Mouse (Mus musculus): ENCODE measurements at regions not wholly inside any gene's neighbourhood (a gene's known extent, or its start where the extent isn't known, plus 50 kb on each side); places are given as distances from the start of the nearest gene placed in this dataset.
A peak's percentile ranks its signal among the peaks of the same experiment; 100 is the strongest.

DNA sequence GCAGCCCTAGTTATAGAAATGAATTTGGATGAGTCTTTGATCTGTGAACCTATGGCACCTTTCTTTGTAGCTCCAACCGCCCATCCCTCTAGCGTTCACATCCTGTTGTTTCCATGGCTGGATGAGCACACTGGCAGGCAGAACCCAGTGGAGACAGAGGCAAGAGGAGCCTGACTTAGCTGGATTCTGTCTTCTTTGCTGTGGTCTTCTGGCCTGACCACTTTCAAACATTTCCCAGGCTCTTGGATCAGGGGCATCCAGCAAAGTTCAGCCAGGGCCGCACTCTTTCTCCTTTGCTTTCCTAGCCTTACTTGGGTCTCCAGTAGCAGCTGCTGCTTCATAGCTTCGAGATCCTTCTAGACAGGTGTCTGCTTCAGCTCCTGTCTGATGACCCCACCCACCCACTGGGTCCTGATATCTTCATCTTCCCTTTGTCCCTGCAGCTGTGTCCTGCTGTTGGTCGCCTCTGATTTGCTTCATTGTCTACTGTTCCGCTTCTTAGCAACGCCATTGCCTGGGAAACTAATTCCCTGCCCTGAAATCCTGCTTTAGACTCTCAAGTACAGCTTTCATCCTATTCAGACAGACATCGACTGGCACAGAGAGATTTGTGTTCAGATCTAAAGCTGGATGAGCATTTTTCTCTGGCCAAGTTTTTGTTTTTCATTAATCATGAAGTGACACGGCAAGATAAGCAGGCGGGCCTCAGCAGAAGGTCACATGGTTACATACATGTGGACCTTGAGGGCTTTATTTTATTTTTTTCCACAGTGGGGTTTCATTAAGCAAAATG, 153.6 kb upstream of the Tnp1 start:
- Histone ChIP-seq H3K36me3 (no peaks in the 10 kb centered on the region), H3K4me2 (replicated peaks) (no peak overlapping the region), H3K4me1 (peaks cover 10% of the 10 kb centered on the region), H3K9me3 (no peaks in the 10 kb centered on the region), H3K4me3 (no peak overlapping the region), H3K27ac (no peak overlapping the region; the same call in 1 of the 2 replicates), H3K9ac (no peak overlapping the region), H3K27me3 (no peaks in the 10 kb centered on the region)
- WGBS: 65% methylated on average over 10 of the region's 10 CpGs
- 0 out of 2 replicates have a peak, but pooled peaks have one; percentile 28 for ATAC-seq (ENCODE audit: insufficient number of reproducible peaks, insufficient read depth, low FRiP score, low TSS enrichment)

DNA sequence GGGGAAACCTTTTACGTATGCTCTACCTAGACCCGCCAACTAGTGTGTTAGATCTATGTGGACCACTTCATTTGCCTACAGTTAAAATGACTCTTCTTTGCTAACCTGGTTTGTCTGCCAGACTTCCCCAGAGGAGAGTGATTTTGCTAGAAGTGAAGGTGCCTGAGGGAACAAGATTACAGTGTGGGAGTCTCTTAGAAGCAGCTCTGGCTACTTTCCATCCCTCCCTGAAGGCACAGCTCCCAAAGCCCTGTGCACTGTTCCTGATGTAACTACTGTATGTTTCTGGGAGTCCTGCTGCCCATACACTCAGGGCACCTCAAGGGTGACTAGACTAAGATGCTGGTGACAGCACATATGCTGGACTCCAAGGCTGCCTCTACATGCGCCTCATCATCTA, 144.5 kb upstream of the Tnp1 start:
- Histone ChIP-seq H3K4me1 (no peaks in the 10 kb centered on the region), H3K36me3 (no peaks in the 10 kb centered on the region), H3K9me3 (no peaks in the 10 kb centered on the region), H3K27ac (no peak overlapping the region), H3K4me2 (replicated peaks) (no peak overlapping the region), H3K4me3 (no peak overlapping the region), H3K9ac (no peak overlapping the region), H3K27me3 (no peaks in the 10 kb centered on the region)
- 94% methylated on average over 3 of the region's 3 CpGs for WGBS
- ATAC-seq (ENCODE audit: insufficient number of reproducible peaks, insufficient read depth, low FRiP score, low TSS enrichment): no peak

GRCm38 (mm10) chr1:73159405-73159976, 143.8 kb upstream of the Tnp1 start:
- no peaks in the 10 kb centered on the region for H3K27me3 ChIP-seq
- H3K36me3 ChIP-seq: no peaks in the 10 kb centered on the region
- 65% methylated on average over 7 of the region's 7 CpGs for WGBS
- no peak overlapping the region for H3K4me2 ChIP-seq (replicated peaks)
- H3K9ac ChIP-seq: no peak overlapping the region
- H3K9me3 ChIP-seq: no peaks in the 10 kb centered on the region
- no peak overlapping the region for H3K4me3 ChIP-seq
- ATAC-seq (ENCODE audit: insufficient number of reproducible peaks, insufficient read depth, low FRiP score, low TSS enrichment): no peak
- no peak overlapping the region for H3K27ac ChIP-seq
- H3K4me1 ChIP-seq: no peaks in the 10 kb centered on the region

- WGBS: 56% methylated on average over 9 of the region's 9 CpGs
- Histone ChIP-seq H3K27me3 (no peaks in the 10 kb centered on the region), H3K9ac (no peak overlapping the region), H3K27ac (no peak overlapping the region), H3K4me2 (replicated peaks) (no peak overlapping the region), H3K4me1 (no peaks in the 10 kb centered on the region), H3K9me3 (no peaks in the 10 kb centered on the region), H3K36me3 (no peaks in the 10 kb centered on the region), H3K4me3 (no peak overlapping the region)
- ATAC-seq (ENCODE audit: insufficient number of reproducible peaks, insufficient read depth, low FRiP score, low TSS enrichment): no peak
Measured at GRCm38 (mm10) chr1:73153438-73154097, 137.9 kb upstream of the Tnp1 start.

GRCm38 (mm10) chr1:73149926-73150325, 134.2 kb upstream of the Tnp1 start:
- ATAC-seq (ENCODE audit: insufficient number of reproducible peaks, insufficient read depth, low FRiP score, low TSS enrichment): no peak

GRCm38 (mm10) chr1:73142845-73143244, 127.1 kb upstream of the Tnp1 start:
- Histone ChIP-seq H3K4me2 (replicated peaks) (no peak overlapping the region), H3K9ac (no peak overlapping the region), H3K27ac (no peak overlapping the region), H3K4me1 (peaks cover 4% of the 10 kb centered on the region; the same call in 1 of the 2 replicates), H3K4me3 (no peak overlapping the region), H3K9me3 (no peaks in the 10 kb centered on the region; the same call in 1 of the 2 replicates), H3K36me3 (no peaks in the 10 kb centered on the region), H3K27me3 (no peaks in the 10 kb centered on the region)
- no peak for ATAC-seq (ENCODE audit: insufficient number of reproducible peaks, insufficient read depth, low FRiP score, low TSS enrichment)
- 79% methylated on average over 8 of the region's 8 CpGs for WGBS

More at GRCm38 (mm10) chr1:73149926-73150325, 134.2 kb upstream of the Tnp1 start:
- Histone ChIP-seq H3K36me3 (no peaks in the 10 kb centered on the region), H3K4me3 (no peak overlapping the region), H3K4me1 (no peaks in the 10 kb centered on the region), H3K4me2 (replicated peaks) (no peak overlapping the region), H3K27me3 (no peaks in the 10 kb centered on the region), H3K27ac (no peak overlapping the region), H3K9ac (no peak overlapping the region), H3K9me3 (no peaks in the 10 kb centered on the region; the same call in 1 of the 2 replicates)
- 86% methylated on average over 4 of the region's 4 CpGs for WGBS

GRCm38 (mm10) chr1:73140557-73141345, 125.0 kb upstream of the Tnp1 start:
- 65% methylated on average over 7 of the region's 7 CpGs for WGBS
- no peak overlapping the region for H3K27ac ChIP-seq
- H3K27me3 ChIP-seq: no peaks in the 10 kb centered on the region
- H3K4me3 ChIP-seq: no peak overlapping the region
- peaks cover 4% of the 10 kb centered on the region; the same call in 1 of the 2 replicates for H3K4me1 ChIP-seq
- H3K36me3 ChIP-seq: no peaks in the 10 kb centered on the region
- H3K9ac ChIP-seq: no peak overlapping the region
- H3K4me2 ChIP-seq (replicated peaks): no peak overlapping the region
- H3K9me3 ChIP-seq: no peaks in the 10 kb centered on the region; the same call in 1 of the 2 replicates
- ATAC-seq (ENCODE audit: insufficient number of reproducible peaks, insufficient read depth, low FRiP score, low TSS enrichment): no peak

DNA sequence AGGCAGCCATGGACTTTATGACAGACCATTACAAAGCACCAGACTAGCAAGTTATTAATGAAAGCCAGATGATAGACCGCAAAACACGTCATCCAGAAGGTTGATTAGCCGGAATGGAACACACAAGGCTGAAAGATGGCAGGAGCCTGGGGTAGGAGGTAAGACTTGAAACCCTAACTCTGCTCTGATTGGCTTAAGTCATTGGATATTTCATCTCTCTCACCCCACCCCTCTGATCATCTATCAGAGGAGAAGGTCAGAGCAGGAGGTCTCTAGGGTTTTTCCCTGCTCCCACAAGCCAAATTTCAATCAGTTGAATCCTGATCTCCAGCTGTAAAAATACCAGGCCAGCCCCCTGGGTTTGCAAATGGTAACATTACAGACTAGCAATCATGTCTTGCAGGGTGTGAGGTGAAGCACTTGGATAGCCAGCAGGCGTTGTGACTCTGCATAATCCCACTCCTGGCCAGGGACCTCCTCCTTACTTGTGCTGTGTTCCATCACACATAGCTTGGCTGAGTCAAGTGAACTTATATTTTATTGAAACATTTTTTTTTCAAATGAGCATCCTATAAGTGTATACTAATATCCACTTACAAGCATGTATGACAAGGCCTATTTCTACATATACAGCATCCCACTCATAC, 114.6 kb upstream of the Tnp1 start:
- 50% methylated on average over 4 of the region's 4 CpGs for WGBS

DNA sequence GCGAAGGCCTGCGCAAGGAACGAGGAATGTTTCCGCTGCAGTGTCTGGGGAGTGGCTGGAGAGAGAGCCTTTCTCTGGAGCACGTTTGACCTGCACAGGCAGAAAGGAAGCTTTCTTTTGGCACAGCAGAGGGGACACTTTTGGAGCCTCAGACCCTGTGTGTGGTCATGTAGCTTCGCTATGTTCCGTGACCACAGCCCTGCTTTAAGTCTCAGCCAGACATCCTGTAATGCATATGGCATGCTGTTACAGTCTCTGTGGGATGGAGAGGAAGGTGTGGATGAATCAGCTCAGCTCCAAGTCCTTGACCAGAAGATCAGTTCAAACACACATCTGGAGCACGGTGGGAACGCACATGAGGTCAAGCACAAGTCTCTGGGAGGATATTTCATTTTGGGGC, 107.3 kb upstream of the Tnp1 start:
- no peak overlapping the region for H3K4me2 ChIP-seq (replicated peaks)
- H3K4me1 ChIP-seq: peaks cover 9% of the 10 kb centered on the region; the same call in 1 of the 2 replicates
- no peak overlapping the region for H3K27ac ChIP-seq
- H3K9ac ChIP-seq: no peak overlapping the region
- H3K4me3 ChIP-seq: no peak overlapping the region
- no peaks in the 10 kb centered on the region for H3K9me3 ChIP-seq
- H3K36me3 ChIP-seq: no peaks in the 10 kb centered on the region
- ATAC-seq (ENCODE audit: insufficient number of reproducible peaks, insufficient read depth, low FRiP score, low TSS enrichment): no peak
- WGBS: 78% methylated on average over 9 of the region's 9 CpGs
- no peaks in the 10 kb centered on the region for H3K27me3 ChIP-seq

More for the DNA sequence above, 114.6 kb upstream of the Tnp1 start:
- Histone ChIP-seq H3K9me3 (no peaks in the 10 kb centered on the region), H3K9ac (no peak overlapping the region), H3K27ac (no peak overlapping the region), H3K36me3 (no peaks in the 10 kb centered on the region), H3K4me1 (no peaks in the 10 kb centered on the region), H3K27me3 (no peaks in the 10 kb centered on the region), H3K4me2 (replicated peaks) (no peak overlapping the region), H3K4me3 (no peak overlapping the region)
- ATAC-seq (ENCODE audit: insufficient number of reproducible peaks, insufficient read depth, low FRiP score, low TSS enrichment): peak; percentile 56; the same call in 1 of the 2 replicates

DNA sequence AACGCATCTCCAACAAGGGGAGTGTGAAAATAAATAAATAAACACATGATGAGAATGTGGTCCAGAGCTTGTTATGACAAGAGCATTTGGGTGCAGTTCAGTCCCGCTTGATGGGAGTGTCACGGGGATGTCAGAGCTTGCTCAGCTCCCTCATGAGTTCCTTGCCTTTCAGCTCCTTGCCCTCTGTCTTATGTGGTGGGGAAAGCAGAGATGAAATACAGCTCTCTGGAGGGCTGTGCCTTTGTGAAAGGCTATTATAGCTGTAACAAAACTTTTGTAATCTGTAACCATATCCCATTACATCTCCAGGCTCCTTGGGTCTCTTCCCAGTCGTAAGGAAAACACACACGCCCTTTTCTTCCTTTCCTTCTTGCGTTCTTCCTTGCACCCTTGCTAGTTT, 103.0 kb upstream of the Tnp1 start:
- Histone ChIP-seq H3K4me3 (no peak overlapping the region), H3K27ac (no peak overlapping the region), H3K9me3 (no peaks in the 10 kb centered on the region), H3K36me3 (no peaks in the 10 kb centered on the region), H3K4me2 (replicated peaks) (no peak overlapping the region), H3K27me3 (no peaks in the 10 kb centered on the region), H3K4me1 (peaks cover 15% of the 10 kb centered on the region), H3K9ac (no peak overlapping the region)
- WGBS: 58% methylated on average over 6 of the region's 6 CpGs
- ATAC-seq (ENCODE audit: insufficient number of reproducible peaks, insufficient read depth, low FRiP score, low TSS enrichment): no peak

GRCm38 (mm10) chr1:73116526-73116925, 100.8 kb upstream of the Tnp1 start:
- no peaks in the 10 kb centered on the region for H3K9me3 ChIP-seq
- H3K27me3 ChIP-seq: no peaks in the 10 kb centered on the region
- no peaks in the 10 kb centered on the region for H3K36me3 ChIP-seq
- no peak overlapping the region for H3K9ac ChIP-seq
- peaks cover 15% of the 10 kb centered on the region for H3K4me1 ChIP-seq
- peak; percentile 84 for ATAC-seq (ENCODE audit: insufficient number of reproducible peaks, insufficient read depth, low FRiP score, low TSS enrichment)
- 6% methylated on average over 2 of the region's 2 CpGs for WGBS
- no peak overlapping the region for H3K4me2 ChIP-seq (replicated peaks)
- no peak overlapping the region for H3K4me3 ChIP-seq
- peak overlapping the region; percentile 12; the same call in 1 of the 2 replicates for H3K27ac ChIP-seq
